Mouse (Mus musculus): Measurements from ENCODE around the gene Pla2g2f. TPM values are rescaled to one million over a fixed set of nuclear protein-coding genes. Genes with fewer than 3 reads are reported as not detected.

Pla2g2f gene
- polyA plus RNA-seq (2015; fragmentation: Nextera tagmentation; extraction: Ambion mirVana), result 0.06 TPM in 1 of 2 replicates, not detected in the other

DNA sequence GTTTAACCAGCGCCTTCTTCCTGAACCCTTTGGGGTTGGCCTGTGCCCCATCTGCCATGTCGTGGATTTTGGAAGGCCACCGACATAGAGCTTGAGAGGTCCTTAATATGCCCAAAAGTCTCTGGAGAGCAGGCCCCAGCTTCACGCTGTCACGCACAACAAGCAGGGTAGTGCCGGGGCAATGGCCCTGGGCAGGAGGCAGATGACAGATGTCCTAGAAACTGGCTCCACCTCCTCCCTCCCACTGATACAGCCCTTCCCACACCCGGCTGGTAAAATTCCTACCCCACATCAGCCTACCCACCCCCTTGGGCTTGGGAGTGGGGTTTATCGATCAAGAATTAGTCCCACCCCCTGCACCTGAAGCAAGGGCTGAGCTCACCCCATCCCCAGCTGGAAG lies at the start of gene Pla2g2f:
Gene Pla2g2f, minus strand, starts transcription at position 211 of the 400 bp plus-strand sequence.
- ATAC-seq (ENCODE audit: insufficient read depth), result no peak
- WGBS (ENCODE audit: insufficient replicate concordance), result 75% methylated on average over 8 of the region's 8 CpGs
- no peak within 1 kb of the TSS for H3K27ac ChIP-seq (replicated peaks)
- H3K4me2 ChIP-seq, result no peak within 1 kb of the TSS
- H3K9me3 ChIP-seq (replicated peaks), result no peaks in the 10 kb centered on the region; the same call in 1 of the 2 replicates
- H3K9ac ChIP-seq, result no peak within 1 kb of the TSS
- no peaks in the 10 kb centered on the region for H3K36me3 ChIP-seq (replicated peaks)
- H3K27me3 ChIP-seq, result no peaks in the 10 kb centered on the region
- no peaks in the 10 kb centered on the region for H3K4me1 ChIP-seq (replicated peaks)
- H3K4me3 ChIP-seq (replicated peaks), result no peak within 1 kb of the TSS

DNA sequence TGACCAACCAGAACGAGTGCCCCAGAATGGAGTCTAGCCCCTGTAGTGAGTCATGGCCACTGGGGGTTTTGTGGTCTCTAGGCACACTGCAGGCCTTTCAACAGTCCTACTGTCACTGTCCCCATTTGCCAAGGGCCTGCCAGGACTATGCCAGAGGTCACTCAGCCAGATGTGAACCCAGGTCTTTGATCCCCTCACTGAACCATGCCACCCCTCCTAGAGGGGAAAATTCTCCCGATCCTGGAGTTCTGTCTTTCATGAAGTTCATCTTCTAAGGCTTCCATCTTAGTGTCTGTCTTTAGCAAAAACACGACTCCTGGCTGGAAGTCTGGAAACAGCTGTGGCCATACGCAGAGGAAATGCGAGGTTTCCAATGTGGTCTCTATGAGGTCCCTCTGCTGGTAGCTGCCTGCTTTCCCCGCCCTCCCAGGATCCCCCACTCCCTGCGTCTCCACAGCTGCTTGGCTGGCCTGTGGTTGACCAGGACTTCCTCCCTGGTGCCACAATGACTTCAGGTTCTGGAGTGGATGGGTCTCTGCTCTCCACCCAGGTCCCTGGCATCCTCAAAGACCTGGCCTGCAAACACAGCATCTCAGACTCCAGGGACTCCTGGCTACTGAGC lies 49.6 kb upstream of the Pla2g2f start:
- Histone ChIP-seq H3K4me2 (no peak overlapping the region), H3K27me3 (no peaks in the 10 kb centered on the region), H3K4me3 (replicated peaks) (no peak overlapping the region), H3K9me3 (replicated peaks) (no peaks in the 10 kb centered on the region), H3K27ac (replicated peaks) (no peak overlapping the region), H3K4me1 (replicated peaks) (no peaks in the 10 kb centered on the region), H3K36me3 (replicated peaks) (no peaks in the 10 kb centered on the region), H3K9ac (no peak overlapping the region)
- ATAC-seq (ENCODE audit: insufficient read depth), result no peak
- WGBS (ENCODE audit: insufficient replicate concordance), result 15% methylated on average over 7 of the region's 7 CpGs

DNA sequence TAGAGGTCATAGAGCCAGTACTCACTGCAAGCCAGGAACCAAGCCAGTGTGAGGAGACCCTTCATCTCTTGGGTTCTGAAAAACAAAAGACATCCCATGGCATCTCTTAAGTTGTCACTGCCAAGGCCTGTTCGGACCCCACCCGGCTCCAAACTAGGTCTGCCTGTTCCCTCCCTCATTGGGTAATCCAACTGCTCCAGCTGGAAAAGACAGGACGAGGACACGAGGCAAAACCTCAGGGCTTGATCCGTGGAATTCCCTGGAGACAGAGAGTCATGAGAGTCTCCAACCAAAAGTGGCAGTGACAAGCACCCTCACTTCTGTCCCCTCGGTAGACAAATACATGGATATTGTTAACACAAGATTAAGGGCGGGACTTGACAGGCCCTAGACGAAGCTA lies 48.7 kb upstream of the Pla2g2f start:
- Histone ChIP-seq H3K9me3 (replicated peaks) (no peaks in the 10 kb centered on the region), H3K27ac (replicated peaks) (no peak overlapping the region), H3K9ac (no peak overlapping the region), H3K4me2 (no peak overlapping the region), H3K27me3 (no peaks in the 10 kb centered on the region), H3K4me3 (replicated peaks) (no peak overlapping the region), H3K36me3 (replicated peaks) (no peaks in the 10 kb centered on the region), H3K4me1 (replicated peaks) (no peaks in the 10 kb centered on the region)
- WGBS (ENCODE audit: insufficient replicate concordance), result 61% methylated on average over 8 of the region's 8 CpGs
- no peak for ATAC-seq (ENCODE audit: insufficient read depth)

DNA sequence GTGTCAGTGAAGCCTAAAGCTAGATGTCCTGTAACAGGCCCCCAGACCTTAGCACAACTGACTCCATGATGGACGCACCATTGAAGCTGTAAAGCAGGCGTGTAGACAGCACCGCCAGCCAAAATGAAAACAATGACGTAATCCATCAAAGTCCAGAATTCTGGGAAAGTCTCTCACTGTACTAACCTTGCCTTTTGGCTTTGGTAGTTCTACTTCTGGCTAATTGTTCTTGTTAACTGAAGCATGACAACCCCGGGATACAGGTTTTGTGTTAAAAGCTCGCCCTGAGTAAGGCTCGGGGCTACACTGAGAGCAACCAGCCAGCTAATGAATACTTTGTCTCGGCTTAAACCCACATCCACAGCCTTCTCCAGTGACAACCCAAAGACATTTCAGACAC lies 47.8 kb upstream of the Pla2g2f start:
- ATAC-seq (ENCODE audit: insufficient read depth), result no peak
- H3K9me3 ChIP-seq (replicated peaks), result no peaks in the 10 kb centered on the region
- 43% methylated on average over 8 of the region's 8 CpGs for WGBS (ENCODE audit: insufficient replicate concordance)

DNA sequence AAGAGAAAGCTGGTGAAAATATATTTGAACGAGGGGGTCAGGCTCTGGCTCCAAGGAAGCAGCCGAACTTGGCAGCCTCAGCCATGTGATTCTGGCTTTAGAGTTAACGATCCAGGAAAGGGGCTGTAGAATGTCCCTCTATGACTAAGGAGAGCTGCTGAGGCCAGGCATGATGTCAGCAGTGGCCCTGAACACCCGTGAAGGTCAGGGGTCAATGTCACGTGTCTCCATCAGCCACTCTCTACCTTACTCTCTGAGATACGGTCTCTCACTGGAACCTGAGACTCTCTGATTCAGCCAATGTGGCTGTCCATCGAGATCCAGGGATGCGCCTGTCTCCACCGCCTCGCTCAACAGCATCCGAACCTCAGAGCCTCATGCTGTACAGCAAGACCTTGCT lies 45.5 kb upstream of the Pla2g2f start:
- H3K9ac ChIP-seq, result no peak overlapping the region
- WGBS (ENCODE audit: insufficient replicate concordance), result 65% methylated on average over 11 of the region's 11 CpGs
- H3K27ac ChIP-seq (replicated peaks), result no peak overlapping the region
- no peaks in the 10 kb centered on the region for H3K27me3 ChIP-seq
- no peak overlapping the region for H3K4me2 ChIP-seq
- no peaks in the 10 kb centered on the region for H3K9me3 ChIP-seq (replicated peaks)
- H3K36me3 ChIP-seq (replicated peaks), result no peaks in the 10 kb centered on the region
- H3K4me1 ChIP-seq (replicated peaks), result no peaks in the 10 kb centered on the region
- no peak overlapping the region for H3K4me3 ChIP-seq (replicated peaks)
- no peak for ATAC-seq (ENCODE audit: insufficient read depth)

More for the DNA sequence above, 47.8 kb upstream of the Pla2g2f start:
- no peaks in the 10 kb centered on the region for H3K36me3 ChIP-seq (replicated peaks)
- H3K27me3 ChIP-seq, result no peaks in the 10 kb centered on the region
- H3K4me3 ChIP-seq (replicated peaks), result no peak overlapping the region
- no peak overlapping the region for H3K4me2 ChIP-seq
- no peak overlapping the region for H3K27ac ChIP-seq (replicated peaks)
- H3K9ac ChIP-seq, result no peak overlapping the region
- no peaks in the 10 kb centered on the region for H3K4me1 ChIP-seq (replicated peaks)

DNA sequence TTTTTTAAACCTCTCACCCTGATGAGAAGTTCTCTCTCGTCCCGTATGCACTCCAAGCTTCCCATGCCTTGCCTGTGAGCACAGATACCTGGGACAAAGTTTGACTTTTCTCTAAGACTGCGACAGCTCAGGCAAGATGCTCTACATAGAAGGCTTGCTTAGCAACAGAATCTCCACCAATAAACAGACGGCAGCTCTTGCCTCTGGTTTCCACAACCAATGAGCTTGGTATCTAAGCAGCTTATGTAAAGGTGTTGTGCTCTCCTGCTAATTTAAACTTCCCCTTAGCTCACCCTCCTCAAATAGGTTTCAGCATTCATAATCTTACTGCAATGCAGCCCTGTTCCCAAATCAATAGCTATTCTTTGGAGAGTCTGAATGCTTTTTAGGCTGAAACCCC lies 44.2 kb upstream of the Pla2g2f start:
- H3K4me3 ChIP-seq (replicated peaks), result no peak overlapping the region
- H3K9ac ChIP-seq, result no peak overlapping the region
- no peak overlapping the region for H3K27ac ChIP-seq (replicated peaks)
- 58% methylated on average over 4 of the region's 4 CpGs for WGBS (ENCODE audit: insufficient replicate concordance)
- no peaks in the 10 kb centered on the region for H3K4me1 ChIP-seq (replicated peaks)
- no peaks in the 10 kb centered on the region for H3K9me3 ChIP-seq (replicated peaks)
- H3K36me3 ChIP-seq (replicated peaks), result no peaks in the 10 kb centered on the region
- H3K4me2 ChIP-seq, result no peak overlapping the region
- ATAC-seq (ENCODE audit: insufficient read depth), result no peak
- no peaks in the 10 kb centered on the region for H3K27me3 ChIP-seq

DNA sequence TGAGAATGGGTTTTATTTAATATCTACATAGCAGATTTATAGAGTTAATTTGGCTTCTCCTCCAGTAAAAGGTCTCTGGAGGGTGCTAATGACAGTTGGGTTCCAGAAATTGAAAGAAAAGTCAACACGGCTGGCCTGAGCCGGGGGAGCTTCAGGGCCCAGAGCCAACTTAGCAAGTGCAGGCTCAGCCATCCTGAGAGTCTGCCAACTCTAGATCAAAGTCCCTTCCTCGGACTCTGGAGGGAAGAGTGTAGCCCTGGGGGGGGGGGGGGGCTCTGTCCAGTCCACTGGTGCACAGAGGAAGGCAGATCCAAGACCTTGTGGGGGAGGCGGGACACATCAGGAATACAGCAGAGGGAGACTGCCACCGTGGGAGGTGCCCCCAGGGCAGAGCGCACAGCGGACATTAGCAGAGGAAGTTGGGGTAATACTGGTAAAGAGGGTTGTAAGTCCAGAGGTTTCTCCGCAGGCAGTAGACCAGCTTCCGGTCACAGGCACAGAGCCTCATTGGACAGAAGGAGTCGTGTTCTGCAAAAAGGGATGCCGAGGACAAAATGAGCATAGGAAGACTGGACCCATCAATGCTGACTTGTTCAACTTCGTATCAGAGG lies 42.8 kb upstream of the Pla2g2f start:
- 69% methylated on average over 12 of the region's 12 CpGs for WGBS (ENCODE audit: insufficient replicate concordance)
- Histone ChIP-seq H3K9me3 (replicated peaks) (no peaks in the 10 kb centered on the region), H3K9ac (no peak overlapping the region), H3K27me3 (no peaks in the 10 kb centered on the region), H3K36me3 (replicated peaks) (no peaks in the 10 kb centered on the region), H3K4me3 (replicated peaks) (no peak overlapping the region), H3K4me1 (replicated peaks) (no peaks in the 10 kb centered on the region), H3K4me2 (no peak overlapping the region), H3K27ac (replicated peaks) (no peak overlapping the region)
- no peak for ATAC-seq (ENCODE audit: insufficient read depth)

DNA sequence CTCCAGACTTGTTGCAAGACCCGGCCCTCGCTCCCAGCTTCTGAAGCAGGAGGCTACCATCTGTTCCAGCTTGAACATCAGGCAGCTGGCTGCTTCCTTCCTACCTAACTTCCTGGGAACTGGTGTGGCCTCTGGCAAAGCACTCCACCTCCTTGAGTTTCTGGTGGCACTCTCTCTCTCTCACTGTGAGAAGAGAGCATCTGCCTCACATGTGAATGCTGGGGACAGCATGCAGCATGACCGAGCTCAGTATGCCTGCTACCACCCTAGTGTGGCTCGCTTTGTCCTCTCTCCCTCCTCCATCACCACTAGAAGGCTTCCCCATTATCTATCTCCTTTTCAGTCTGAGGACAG lies 39.8 kb upstream of the Pla2g2f start:
- Histone ChIP-seq H3K9me3 (replicated peaks) (no peaks in the 10 kb centered on the region), H3K4me2 (no peak overlapping the region), H3K9ac (no peak overlapping the region), H3K36me3 (replicated peaks) (no peaks in the 10 kb centered on the region), H3K27ac (replicated peaks) (no peak overlapping the region), H3K4me3 (replicated peaks) (no peak overlapping the region), H3K4me1 (replicated peaks) (no peaks in the 10 kb centered on the region), H3K27me3 (no peaks in the 10 kb centered on the region)
- 51% methylated on average over 4 of the region's 4 CpGs for WGBS (ENCODE audit: insufficient replicate concordance)
- no peak for ATAC-seq (ENCODE audit: insufficient read depth)

DNA sequence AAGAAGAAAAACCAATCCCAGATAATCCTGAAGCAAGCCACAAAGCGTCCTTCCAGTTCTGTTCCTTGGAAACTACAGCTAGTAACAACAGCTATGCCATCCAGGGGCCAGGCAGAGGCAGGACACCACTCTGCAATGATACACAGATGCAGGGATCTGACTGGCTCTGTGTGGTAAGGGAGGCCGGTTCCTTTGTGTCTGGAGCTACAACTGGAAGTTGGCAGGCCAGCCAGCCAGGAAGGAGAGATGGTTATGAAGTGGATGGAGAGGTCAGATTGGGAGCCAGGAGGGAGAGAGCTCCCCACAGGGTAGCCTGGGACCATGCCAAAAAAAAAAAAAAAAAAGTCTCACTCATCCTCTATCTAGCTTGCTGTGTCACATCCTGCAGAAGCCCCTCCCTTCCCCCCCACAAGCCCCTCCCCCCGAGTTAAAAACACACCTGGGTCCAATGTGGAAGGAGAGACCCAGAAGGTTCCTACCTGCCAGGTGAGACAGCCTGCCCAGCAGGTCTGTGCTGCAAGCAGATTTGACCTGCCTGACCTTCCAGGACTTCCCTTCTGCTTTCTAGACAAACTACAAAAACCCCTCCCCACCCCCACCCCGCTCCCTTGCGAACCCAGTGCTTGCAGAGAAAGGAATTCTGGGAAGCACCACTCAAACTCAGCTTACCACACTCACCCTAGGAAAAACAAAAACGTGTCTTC lies 39.2 kb upstream of the Pla2g2f start:
- Histone ChIP-seq H3K4me3 (replicated peaks) (no peak overlapping the region), H3K9me3 (replicated peaks) (no peaks in the 10 kb centered on the region), H3K4me1 (replicated peaks) (no peaks in the 10 kb centered on the region), H3K27me3 (no peaks in the 10 kb centered on the region), H3K4me2 (no peak overlapping the region), H3K9ac (no peak overlapping the region), H3K36me3 (replicated peaks) (no peaks in the 10 kb centered on the region), H3K27ac (replicated peaks) (no peak overlapping the region)
- no peak for ATAC-seq (ENCODE audit: insufficient read depth)
- WGBS (ENCODE audit: insufficient replicate concordance), result 26% methylated on average over 6 of the region's 6 CpGs

DNA sequence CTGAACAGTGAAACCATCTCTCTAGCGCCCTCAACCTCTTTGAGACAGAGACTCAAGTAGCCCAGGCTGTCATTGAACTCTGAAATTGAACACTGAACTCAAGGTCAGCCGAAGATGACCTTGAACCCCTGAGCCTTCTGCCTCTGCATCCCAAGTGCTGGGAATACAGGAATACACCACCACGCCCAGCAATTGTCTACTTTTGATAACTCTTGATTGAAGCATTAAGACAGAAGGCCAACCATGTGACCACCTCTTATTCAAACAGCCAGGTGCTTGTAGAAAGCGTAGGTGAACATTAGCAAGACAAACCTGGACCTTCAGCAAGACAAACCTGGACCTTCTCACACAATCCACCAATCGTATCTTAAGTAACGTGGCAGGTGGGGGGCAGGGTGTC lies 36.9 kb upstream of the Pla2g2f start:
- 65% methylated on average over 6 of the region's 6 CpGs for WGBS (ENCODE audit: insufficient replicate concordance)
- no peak overlapping the region for H3K27ac ChIP-seq (replicated peaks)
- H3K4me3 ChIP-seq (replicated peaks), result no peak overlapping the region
- no peaks in the 10 kb centered on the region for H3K9me3 ChIP-seq (replicated peaks)
- no peak overlapping the region for H3K4me2 ChIP-seq
- no peaks in the 10 kb centered on the region for H3K4me1 ChIP-seq (replicated peaks)
- H3K36me3 ChIP-seq (replicated peaks), result no peaks in the 10 kb centered on the region
- H3K27me3 ChIP-seq, result no peaks in the 10 kb centered on the region
- no peak overlapping the region for H3K9ac ChIP-seq
- no peak for ATAC-seq (ENCODE audit: insufficient read depth)

DNA sequence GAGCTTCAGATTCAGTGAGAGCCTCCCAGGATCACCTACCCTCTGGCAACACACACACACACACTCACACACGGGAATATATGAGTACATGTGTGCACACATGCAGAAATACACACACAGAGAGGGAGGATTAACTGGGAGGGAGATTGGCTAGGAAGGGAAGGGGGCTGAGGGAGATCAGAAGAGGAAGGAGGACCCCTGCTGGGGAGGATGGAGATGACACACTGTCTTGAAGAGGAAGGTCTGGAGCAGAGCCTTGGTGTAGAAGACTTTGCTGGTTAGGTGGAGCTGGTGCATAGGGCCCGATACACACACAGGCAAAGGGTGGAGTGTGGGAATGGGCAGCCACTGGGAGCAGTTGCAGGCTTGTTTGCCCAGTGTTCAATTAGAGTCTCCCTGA lies 35.9 kb upstream of the Pla2g2f start:
- no peak overlapping the region for H3K27ac ChIP-seq (replicated peaks)
- H3K36me3 ChIP-seq (replicated peaks), result no peaks in the 10 kb centered on the region
- ATAC-seq (ENCODE audit: insufficient read depth), result no peak
- H3K9ac ChIP-seq, result no peak overlapping the region
- H3K27me3 ChIP-seq, result no peaks in the 10 kb centered on the region
- H3K4me1 ChIP-seq (replicated peaks), result no peaks in the 10 kb centered on the region
- no peak overlapping the region for H3K4me3 ChIP-seq (replicated peaks)
- 36% methylated on average over 2 of the region's 2 CpGs for WGBS (ENCODE audit: insufficient replicate concordance)
- H3K9me3 ChIP-seq (replicated peaks), result no peaks in the 10 kb centered on the region
- H3K4me2 ChIP-seq, result no peak overlapping the region
